Mouse (Mus musculus): Measurements from ENCODE around the gene Orm2. TPM values are rescaled to one million over a fixed set of nuclear protein-coding genes. Genes with fewer than 3 reads are reported as not detected.

Gene Orm2
- total and polyA plus RNA-seq, 3 experiments: not detected

GRCm38 (mm10) chr4:63338414-63339076 lies 23.7 kb upstream of the Orm2 start:
- no peaks in the 10 kb centered on the region for H3K79me2 ChIP-seq (replicated peaks; ENCODE audit: control insufficient read depth, insufficient read depth, low read length)
- TF ChIP-seq CTCF (IDR thresholded peaks at IDR 0.05) (no peak), EP300 (IDR thresholded peaks at IDR 0.05; ENCODE audit: insufficient read depth, low read depth, low read length) (no peak), POLR2A (IDR thresholded peaks at IDR 0.05; ENCODE audit: insufficient read depth, low read depth, low read length) (no peak)
- intact Hi-C loops (cut with DNase I): no loop called here
- H3K27me3 ChIP-seq (ENCODE audit: control insufficient read depth, insufficient read depth, low read length): no peaks in the 10 kb centered on the region
- H3K9ac ChIP-seq (ENCODE audit: low read depth, low read length): no peak overlapping the region
- H3K36me3 ChIP-seq (ENCODE audit: control insufficient read depth, insufficient read depth, low read length): no peaks in the 10 kb centered on the region
- no peak overlapping the region for H3K4me3 ChIP-seq
- DNase-seq: peak in 1 of 2 experiments; percentile 16
- 38% methylated on average over 3 of the region's 3 CpGs for WGBS
- H3K4me1 ChIP-seq (ENCODE audit: control insufficient read depth, insufficient read depth, low read length): no peaks in the 10 kb centered on the region
- no peak overlapping the region for H3K27ac ChIP-seq

- H3K27ac ChIP-seq: no peak overlapping the region
- DNase-seq: peak in 1 of 2 experiments; percentile 0
- no peaks in the 10 kb centered on the region for H3K27me3 ChIP-seq (ENCODE audit: control insufficient read depth, insufficient read depth, low read length)
- TF ChIP-seq CTCF (IDR thresholded peaks at IDR 0.05): no peak
- TF ChIP-seq EP300 (IDR thresholded peaks at IDR 0.05; ENCODE audit: insufficient read depth, low read depth, low read length): no peak
- TF ChIP-seq POLR2A (IDR thresholded peaks at IDR 0.05; ENCODE audit: insufficient read depth, low read depth, low read length): no peak
- no peak overlapping the region for H3K9ac ChIP-seq (ENCODE audit: low read depth, low read length)
- H3K4me1 ChIP-seq (ENCODE audit: control insufficient read depth, insufficient read depth, low read length): no peaks in the 10 kb centered on the region
- H3K4me3 ChIP-seq: no peak overlapping the region
- no peaks in the 10 kb centered on the region for H3K79me2 ChIP-seq (replicated peaks; ENCODE audit: control insufficient read depth, insufficient read depth, low read length)
- intact Hi-C loops (cut with DNase I): no loop called here
- no peaks in the 10 kb centered on the region for H3K36me3 ChIP-seq (ENCODE audit: control insufficient read depth, insufficient read depth, low read length)
- WGBS: 64% methylated on average over 4 of the region's 4 CpGs
Observed at GRCm38 (mm10) chr4:63342491-63342890, 19.8 kb upstream of the Orm2 start.

GRCm38 (mm10) chr4:63343608-63344007 lies 18.6 kb upstream of the Orm2 start:
- Histone ChIP-seq H3K9ac (ENCODE audit: low read depth, low read length) (no peak overlapping the region), H3K36me3 (ENCODE audit: control insufficient read depth, insufficient read depth, low read length) (no peaks in the 10 kb centered on the region), H3K79me2 (replicated peaks; ENCODE audit: control insufficient read depth, insufficient read depth, low read length) (no peaks in the 10 kb centered on the region), H3K4me3 (no peak overlapping the region), H3K4me1 (ENCODE audit: control insufficient read depth, insufficient read depth, low read length) (no peaks in the 10 kb centered on the region), H3K27me3 (ENCODE audit: control insufficient read depth, insufficient read depth, low read length) (no peaks in the 10 kb centered on the region), H3K27ac (no peak overlapping the region)
- no peak for DNase-seq
- intact Hi-C loops (cut with DNase I): no loop called here
- WGBS: 72% methylated on average over 3 of the region's 3 CpGs
- no peak for TF ChIP-seq CTCF (IDR thresholded peaks at IDR 0.05)
- TF ChIP-seq EP300 (IDR thresholded peaks at IDR 0.05; ENCODE audit: insufficient read depth, low read depth, low read length): no peak
- TF ChIP-seq POLR2A (IDR thresholded peaks at IDR 0.05; ENCODE audit: insufficient read depth, low read depth, low read length): no peak

GRCm38 (mm10) chr4:63344295-63344694 lies 18.0 kb upstream of the Orm2 start, which contains the start of gene Orm1:
Orm1 (plus strand) TSS chr4:63344560.
- H3K27ac ChIP-seq: no peak within 1 kb of the TSS
- H3K4me1 ChIP-seq (ENCODE audit: control insufficient read depth, insufficient read depth, low read length): no peaks in the 10 kb centered on the region
- no peak for DNase-seq
- H3K9ac ChIP-seq (ENCODE audit: low read depth, low read length): no peak within 1 kb of the TSS
- H3K79me2 ChIP-seq (replicated peaks; ENCODE audit: control insufficient read depth, insufficient read depth, low read length): no peaks in the 10 kb centered on the region
- TF ChIP-seq CTCF (IDR thresholded peaks at IDR 0.05) (no peak), EP300 (IDR thresholded peaks at IDR 0.05; ENCODE audit: insufficient read depth, low read depth, low read length) (no peak), POLR2A (IDR thresholded peaks at IDR 0.05; ENCODE audit: insufficient read depth, low read depth, low read length) (no peak)
- H3K4me3 ChIP-seq: no peak within 1 kb of the TSS
- no peaks in the 10 kb centered on the region for H3K36me3 ChIP-seq (ENCODE audit: control insufficient read depth, insufficient read depth, low read length)
- 74% methylated on average over 8 of the region's 8 CpGs for WGBS
- no peaks in the 10 kb centered on the region for H3K27me3 ChIP-seq (ENCODE audit: control insufficient read depth, insufficient read depth, low read length)
- intact Hi-C loops (cut with DNase I): no loop called here

- H3K79me2 ChIP-seq (replicated peaks; ENCODE audit: control insufficient read depth, insufficient read depth, low read length): no peaks in the 10 kb centered on the region
- H3K27me3 ChIP-seq (ENCODE audit: control insufficient read depth, insufficient read depth, low read length): no peaks in the 10 kb centered on the region
- TF ChIP-seq CTCF (IDR thresholded peaks at IDR 0.05) (no peak), POLR2A (IDR thresholded peaks at IDR 0.05; ENCODE audit: insufficient read depth, low read depth, low read length) (no peak), EP300 (IDR thresholded peaks at IDR 0.05; ENCODE audit: insufficient read depth, low read depth, low read length) (no peak)
- no peaks in the 10 kb centered on the region for H3K4me1 ChIP-seq (ENCODE audit: control insufficient read depth, insufficient read depth, low read length)
- peak in 1 of 2 experiments; percentile 4 for DNase-seq
- H3K4me3 ChIP-seq: no peak overlapping the region
- H3K9ac ChIP-seq (ENCODE audit: low read depth, low read length): no peak overlapping the region
- H3K27ac ChIP-seq: no peak overlapping the region
- no peaks in the 10 kb centered on the region for H3K36me3 ChIP-seq (ENCODE audit: control insufficient read depth, insufficient read depth, low read length)
- intact Hi-C loops (cut with DNase I): no loop called here
Observed at GRCm38 (mm10) chr4:63345261-63345660, 17.0 kb upstream of the Orm2 start.

GRCm38 (mm10) chr4:63346659-63347058 lies 15.6 kb upstream of the Orm2 start:
- Histone ChIP-seq H3K79me2 (replicated peaks; ENCODE audit: control insufficient read depth, insufficient read depth, low read length) (no peaks in the 10 kb centered on the region), H3K9ac (ENCODE audit: low read depth, low read length) (no peak overlapping the region), H3K4me3 (no peak overlapping the region), H3K27ac (no peak overlapping the region), H3K27me3 (ENCODE audit: control insufficient read depth, insufficient read depth, low read length) (no peaks in the 10 kb centered on the region), H3K4me1 (ENCODE audit: control insufficient read depth, insufficient read depth, low read length) (no peaks in the 10 kb centered on the region), H3K36me3 (ENCODE audit: control insufficient read depth, insufficient read depth, low read length) (no peaks in the 10 kb centered on the region)
- intact Hi-C loops (cut with DNase I): no loop called here
- no peak for TF ChIP-seq EP300 (IDR thresholded peaks at IDR 0.05; ENCODE audit: insufficient read depth, low read depth, low read length)
- 82% methylated on average over 4 of the region's 4 CpGs for WGBS
- no peak for DNase-seq

All from heart, adult 2 months (tissue).